Mouse (Mus musculus): ENCODE measurements around the gene Opa1. TPM values are rescaled to one million over a fixed set of nuclear protein-coding genes. Genes with fewer than 3 reads are reported as not detected.

The Opa1 gene
- total and polyA plus RNA-seq, 3 experiments: 27.0 to 163 (median 143) TPM

DNA sequence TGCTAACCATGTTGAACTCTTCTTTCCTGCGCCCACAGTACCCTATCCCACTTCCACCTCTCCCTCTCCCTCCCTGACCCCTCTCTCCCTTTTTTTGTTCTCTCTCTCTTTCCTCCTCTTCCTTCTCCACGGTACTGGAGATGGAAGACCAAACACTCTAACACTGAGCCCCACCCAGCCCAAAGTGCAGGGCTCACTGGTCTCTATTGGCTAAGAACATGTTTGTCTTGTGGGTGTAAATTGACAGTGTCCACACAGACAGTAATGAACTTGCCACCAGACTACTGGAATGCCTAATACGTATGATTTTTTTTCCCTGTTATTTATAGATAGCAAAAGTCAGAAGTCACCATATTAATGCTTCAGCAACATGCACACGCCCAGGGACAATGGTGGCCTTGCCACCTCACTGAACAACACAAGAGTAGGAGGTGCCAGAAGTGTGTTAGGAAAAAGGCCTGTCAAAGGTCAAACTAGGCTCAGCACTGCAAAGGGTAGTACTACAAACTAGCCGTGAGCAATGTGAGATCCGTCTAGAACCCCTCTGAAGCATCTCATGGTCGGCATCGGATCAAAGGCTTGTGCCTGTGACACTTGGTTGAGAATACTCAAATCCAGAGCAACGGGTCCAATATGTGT is 77.2 kb downstream of the Opa1 start:
- intact Hi-C loops (cut with DNase I): no loop called here

DNA sequence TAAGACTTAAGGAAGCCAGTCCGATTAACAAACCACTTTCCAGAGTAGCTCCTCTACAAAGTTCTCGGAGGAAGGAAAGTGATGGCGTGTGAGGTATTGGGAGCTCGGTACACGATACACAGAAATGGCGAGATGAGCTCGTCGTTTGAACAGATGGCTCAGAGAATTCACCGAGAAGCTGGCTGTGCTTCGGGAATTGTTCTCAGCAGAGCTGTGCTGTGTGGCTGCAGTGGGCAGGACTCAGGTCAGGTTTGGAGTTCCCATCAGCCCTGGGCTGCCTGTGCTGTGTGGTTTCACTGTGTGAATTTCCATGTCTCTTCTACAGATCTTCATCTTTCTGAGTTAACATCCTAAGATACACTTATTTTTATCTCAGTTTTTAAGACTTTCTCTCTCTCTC is 77.8 kb downstream of the Opa1 start:
- no peak overlapping the region for H3K4me3 ChIP-seq
- intact Hi-C loops (cut with DNase I): no loop called here
- TF ChIP-seq POLR2A (IDR thresholded peaks at IDR 0.05; ENCODE audit: insufficient read depth, low read depth, low read length): no peak
- H3K4me1 ChIP-seq (ENCODE audit: control insufficient read depth, insufficient read depth, low read length): no peaks in the 10 kb centered on the region
- H3K27ac ChIP-seq: no peak overlapping the region
- no peak for DNase-seq
- 67% methylated on average over 10 of the region's 10 CpGs for WGBS
- no peaks in the 10 kb centered on the region for H3K27me3 ChIP-seq (ENCODE audit: control insufficient read depth, insufficient read depth, low read length)
- H3K79me2 ChIP-seq (replicated peaks; ENCODE audit: control insufficient read depth, insufficient read depth, low read length): no peaks in the 10 kb centered on the region
- H3K9ac ChIP-seq (ENCODE audit: low read depth, low read length): no peak overlapping the region
- H3K36me3 ChIP-seq (ENCODE audit: control insufficient read depth, insufficient read depth, low read length): no peaks in the 10 kb centered on the region

More for the DNA sequence above, 77.2 kb downstream of the Opa1 start:
- Histone ChIP-seq H3K79me2 (replicated peaks; ENCODE audit: control insufficient read depth, insufficient read depth, low read length) (no peaks in the 10 kb centered on the region), H3K27ac (no peak overlapping the region), H3K36me3 (ENCODE audit: control insufficient read depth, insufficient read depth, low read length) (no peaks in the 10 kb centered on the region), H3K4me3 (no peak overlapping the region), H3K4me1 (ENCODE audit: control insufficient read depth, insufficient read depth, low read length) (no peaks in the 10 kb centered on the region), H3K27me3 (ENCODE audit: control insufficient read depth, insufficient read depth, low read length) (no peaks in the 10 kb centered on the region), H3K9ac (ENCODE audit: low read depth, low read length) (no peak overlapping the region)
- 69% methylated on average over 9 of the region's 9 CpGs for WGBS
- DNase-seq: no peak
- TF ChIP-seq EP300 (IDR thresholded peaks at IDR 0.05; ENCODE audit: insufficient read depth, low read depth, low read length) (no peak), CTCF (IDR thresholded peaks at IDR 0.05) (no peak), POLR2A (IDR thresholded peaks at IDR 0.05; ENCODE audit: insufficient read depth, low read depth, low read length) (no peak)

DNA sequence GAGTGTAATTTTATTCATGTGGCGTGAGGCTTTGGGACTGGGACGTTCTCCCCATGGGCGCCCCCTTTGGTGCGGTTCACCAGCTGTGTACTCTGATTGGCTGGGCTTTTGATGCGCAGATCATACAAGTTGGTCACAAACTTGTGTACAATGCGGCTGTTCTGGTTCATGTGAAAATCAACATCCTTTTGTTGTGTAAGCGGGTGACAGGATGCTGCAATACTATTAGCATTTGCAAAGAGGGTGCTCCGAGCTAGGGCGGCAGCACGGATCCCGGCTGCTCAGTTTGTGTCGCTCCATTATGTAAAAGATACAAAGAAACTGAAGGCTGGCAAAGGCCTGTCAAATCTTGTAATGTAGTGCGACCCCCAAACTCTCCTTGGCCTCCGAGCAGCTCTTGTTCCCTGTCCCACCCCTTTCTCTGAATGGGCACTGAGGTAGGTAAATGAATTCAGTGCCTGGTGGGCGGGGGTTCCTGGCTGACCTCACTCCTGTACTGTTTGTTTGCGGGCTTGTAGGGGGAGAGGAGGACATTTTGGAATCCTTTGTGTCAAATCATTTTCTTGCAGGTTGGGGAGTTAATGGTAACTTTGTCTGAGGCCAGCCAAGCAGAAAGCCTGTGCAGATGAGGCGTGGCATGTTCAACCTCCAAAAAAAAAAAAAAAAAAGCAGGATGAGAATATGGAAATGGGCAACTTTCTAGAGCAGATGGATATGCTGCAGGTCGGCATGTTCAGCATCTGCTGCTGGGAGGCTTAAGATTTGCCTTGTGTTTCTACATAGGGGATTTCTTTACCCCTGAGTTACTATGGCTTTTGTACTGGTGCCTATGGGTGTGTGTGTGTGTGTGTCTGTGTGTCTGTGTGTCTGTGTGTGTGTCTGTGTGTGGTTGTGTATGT is 78.8 kb downstream of the Opa1 start:
- Histone ChIP-seq H3K36me3 (ENCODE audit: control insufficient read depth, insufficient read depth, low read length) (no peaks in the 10 kb centered on the region), H3K79me2 (replicated peaks; ENCODE audit: control insufficient read depth, insufficient read depth, low read length) (no peaks in the 10 kb centered on the region), H3K27me3 (ENCODE audit: control insufficient read depth, insufficient read depth, low read length) (no peaks in the 10 kb centered on the region), H3K27ac (no peak overlapping the region), H3K9ac (ENCODE audit: low read depth, low read length) (no peak overlapping the region), H3K4me3 (no peak overlapping the region), H3K4me1 (ENCODE audit: control insufficient read depth, insufficient read depth, low read length) (no peaks in the 10 kb centered on the region)
- intact Hi-C loops (cut with DNase I): no loop called here
- no peak for TF ChIP-seq EP300 (IDR thresholded peaks at IDR 0.05; ENCODE audit: insufficient read depth, low read depth, low read length)
- TF ChIP-seq POLR2A (IDR thresholded peaks at IDR 0.05; ENCODE audit: insufficient read depth, low read depth, low read length): no peak
- TF ChIP-seq CTCF (IDR thresholded peaks at IDR 0.05): no peak
- 25% methylated on average over 18 of the region's 18 CpGs for WGBS
- no peak for DNase-seq

DNA sequence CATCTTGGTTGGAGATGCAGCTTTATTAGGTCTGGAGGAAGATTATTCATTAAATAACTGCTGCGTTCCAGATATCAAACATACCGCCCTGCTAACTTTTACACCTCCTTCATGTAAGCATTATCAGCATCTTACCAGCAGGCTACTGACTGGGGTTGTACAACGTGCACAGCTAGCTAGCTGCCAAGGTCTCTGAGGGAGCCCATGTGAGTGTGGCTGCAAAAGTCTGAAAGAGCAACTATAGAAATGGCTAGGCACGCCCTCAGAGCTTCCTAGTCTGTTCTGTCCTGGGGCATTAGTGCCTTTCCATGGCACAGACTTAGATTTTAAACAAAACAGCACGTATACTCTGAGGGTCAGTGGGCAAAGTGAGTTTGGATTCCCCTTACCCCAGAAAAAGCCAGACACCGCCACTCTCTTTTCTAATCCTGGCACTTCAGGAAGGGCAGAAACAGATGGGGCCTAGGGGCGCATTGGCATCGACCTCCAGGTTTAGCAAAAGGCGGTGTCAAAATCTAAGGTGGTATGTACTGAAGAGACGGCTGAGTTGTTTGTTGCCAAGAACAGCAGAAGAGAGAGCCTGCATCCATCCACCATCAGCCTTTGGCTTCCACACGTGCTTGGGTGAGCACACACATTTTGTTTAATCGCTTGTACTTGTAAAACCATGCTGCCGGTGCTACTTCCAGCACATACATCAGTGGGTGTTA is 80.1 kb downstream of the Opa1 start:
- no peak overlapping the region for H3K9ac ChIP-seq (ENCODE audit: low read depth, low read length)
- 84% methylated on average over 13 of the region's 13 CpGs for WGBS
- H3K36me3 ChIP-seq (ENCODE audit: control insufficient read depth, insufficient read depth, low read length): no peaks in the 10 kb centered on the region
- no peak overlapping the region for H3K4me3 ChIP-seq
- H3K79me2 ChIP-seq (replicated peaks; ENCODE audit: control insufficient read depth, insufficient read depth, low read length): no peaks in the 10 kb centered on the region
- no peak for DNase-seq
- no peaks in the 10 kb centered on the region for H3K4me1 ChIP-seq (ENCODE audit: control insufficient read depth, insufficient read depth, low read length)
- no peak for TF ChIP-seq CTCF (IDR thresholded peaks at IDR 0.05)
- no peak for TF ChIP-seq EP300 (IDR thresholded peaks at IDR 0.05; ENCODE audit: insufficient read depth, low read depth, low read length)
- TF ChIP-seq POLR2A (IDR thresholded peaks at IDR 0.05; ENCODE audit: insufficient read depth, low read depth, low read length): no peak
- no peaks in the 10 kb centered on the region for H3K27me3 ChIP-seq (ENCODE audit: control insufficient read depth, insufficient read depth, low read length)
- intact Hi-C loops (cut with DNase I): no loop called here
- no peak overlapping the region for H3K27ac ChIP-seq

DNA sequence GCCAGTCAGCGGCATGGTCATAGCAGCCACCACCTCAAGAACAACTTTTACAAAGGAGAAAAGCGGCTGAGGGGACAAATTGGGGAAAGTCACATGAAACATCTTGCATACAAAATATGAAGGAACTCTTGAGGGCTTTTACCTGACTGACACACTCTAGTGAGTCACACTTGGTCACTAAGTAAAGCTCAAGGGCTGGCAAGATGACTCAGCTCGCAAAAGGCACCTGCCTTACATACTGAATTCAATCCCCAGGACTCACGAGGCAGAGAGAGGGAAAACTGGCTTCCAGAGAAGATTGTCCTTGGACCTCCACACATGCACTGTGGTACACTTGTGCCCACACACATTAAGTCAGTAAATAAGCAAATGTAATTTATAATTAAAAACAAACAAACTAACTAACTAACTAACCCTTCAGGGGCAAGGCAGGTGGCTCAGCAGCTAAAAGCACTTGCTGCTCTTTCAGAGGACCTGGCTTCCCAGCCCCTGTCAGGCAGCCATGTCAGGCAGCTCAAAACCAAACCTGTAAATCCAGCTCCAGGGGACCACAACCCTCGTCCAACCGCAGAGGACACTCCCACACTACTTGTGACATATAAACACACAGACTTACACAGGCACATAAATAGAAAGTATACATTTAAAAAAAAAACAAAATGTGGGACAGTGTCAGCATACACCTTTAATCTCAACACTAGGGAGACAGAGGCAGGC is 84.1 kb downstream of the Opa1 start:
- no peak overlapping the region for H3K27ac ChIP-seq
- H3K4me1 ChIP-seq (ENCODE audit: control insufficient read depth, insufficient read depth, low read length): no peaks in the 10 kb centered on the region
- WGBS: 84% methylated on average over 6 of the region's 6 CpGs
- H3K36me3 ChIP-seq (ENCODE audit: control insufficient read depth, insufficient read depth, low read length): no peaks in the 10 kb centered on the region
- intact Hi-C loops (cut with DNase I): no loop called here
- no peaks in the 10 kb centered on the region for H3K27me3 ChIP-seq (ENCODE audit: control insufficient read depth, insufficient read depth, low read length)
- H3K9ac ChIP-seq (ENCODE audit: low read depth, low read length): no peak overlapping the region
- no peak for DNase-seq
- TF ChIP-seq CTCF (IDR thresholded peaks at IDR 0.05): no peak
- TF ChIP-seq POLR2A (IDR thresholded peaks at IDR 0.05; ENCODE audit: insufficient read depth, low read depth, low read length): no peak
- no peak for TF ChIP-seq EP300 (IDR thresholded peaks at IDR 0.05; ENCODE audit: insufficient read depth, low read depth, low read length)
- H3K4me3 ChIP-seq: no peak overlapping the region
- no peaks in the 10 kb centered on the region for H3K79me2 ChIP-seq (replicated peaks; ENCODE audit: control insufficient read depth, insufficient read depth, low read length)

Data from heart, adult 2 months (tissue).